15 mouse cellular contexts compared by ENCODE assay signal in the genomic region with DNA sequence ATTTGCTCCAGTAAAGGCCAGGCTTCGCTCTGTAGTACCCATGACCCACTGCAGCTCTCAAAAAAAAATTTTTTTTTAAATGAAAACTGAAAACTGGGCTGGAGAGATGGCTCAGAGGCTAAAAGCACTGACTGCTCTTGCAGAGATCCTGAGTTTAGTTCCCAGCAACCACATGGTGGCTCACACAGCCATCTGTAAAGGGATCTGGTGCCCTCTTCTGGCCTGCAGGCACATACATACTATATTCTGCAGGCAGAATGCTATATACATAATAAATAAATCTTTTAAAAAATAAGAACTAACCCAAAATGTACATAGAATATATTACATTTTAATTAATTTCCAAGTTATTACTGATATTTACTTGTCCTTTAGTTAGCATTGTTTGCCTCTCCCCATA.
DNase-seq lines count a peak whose midpoint lies in the region; ATAC-seq and TF ChIP-seq lines count a peak whose summit lies in the region.
"Had no signal": no experiment of that assay in that cellular context is flagged by ENCODE, and none has a peak within 500 bp of the region (broad histone marks: within the 10 kb centered on the region; RNA-seq: fewer than 3 reads in every experiment).

No protein-coding gene starts in this region.

- peak; percentile 42; the same call in 1 of the 2 replicates for TF ChIP-seq CTCF in cerebellum, adult 2 months (IDR thresholded peaks at IDR 0.05; ENCODE audit: borderline replicate concordance, insufficient read depth, low read depth, low read length)
- TF ChIP-seq CTCF in kidney, adult 2 months (conservative IDR thresholded peaks at IDR 0.05; ENCODE audit: insufficient read depth, insufficient read length, low read depth, low read length): peak; percentile 36; the same call in 1 of the 2 replicates
- TF ChIP-seq CTCF in lung, postnatal 0 days (IDR thresholded peaks at IDR 0.05): peak; percentile 46
- TF ChIP-seq CTCF in embryonic fibroblast, embryonic 13.5 days (IDR thresholded peaks at IDR 0.05; ENCODE audit: borderline replicate concordance, insufficient read depth, low read length): peak; percentile 37; the same call in 1 of the 2 replicates

- H3K36me3 ChIP-seq in kidney, adult 2 months (ENCODE audit: control insufficient read depth, insufficient read depth, low read length): no peaks in the 10 kb centered on the region
- H3K36me3 ChIP-seq in lung, postnatal 0 days (ENCODE audit: insufficient read depth, low read length): no peaks in the 10 kb centered on the region
- H3K36me3 ChIP-seq: embryonic facial prominence, embryonic 13.5 days; forebrain, embryonic 12.5 days; heart, embryonic 12.5 days had no signal

- H3K9ac ChIP-seq in lung, postnatal 0 days (replicated peaks; ENCODE audit: low read depth): no peak overlapping the region
- H3K9ac ChIP-seq: embryonic facial prominence, embryonic 13.5 days; forebrain, embryonic 12.5 days; heart, embryonic 12.5 days; neural tube, embryonic 15.5 days had no signal

- no peaks in the 10 kb centered on the region for H3K27me3 ChIP-seq in cerebellum, adult 2 months (ENCODE audit: control insufficient read depth, insufficient read depth, low read length)
- no peaks in the 10 kb centered on the region for H3K27me3 ChIP-seq in kidney, adult 2 months (replicated peaks; ENCODE audit: control insufficient read depth, insufficient read depth, low read length)
- no peaks in the 10 kb centered on the region for H3K27me3 ChIP-seq in lung, postnatal 0 days (replicated peaks; ENCODE audit: insufficient read depth, low read length)
- H3K27me3 ChIP-seq: embryonic facial prominence, embryonic 13.5 days; forebrain, embryonic 12.5 days; heart, embryonic 12.5 days; neural tube, embryonic 15.5 days had no signal

- no peak for DNase-seq in cerebellum, adult 2 months
- DNase-seq in cerebellum, postnatal 4 days (ENCODE audit: low spot score in 2 of 2): no peak
- DNase-seq in kidney, adult 2 months: no peak
- DNase-seq in kidney, postnatal 14 days: no peak
- no peak for DNase-seq in lung, postnatal 0 days (ENCODE audit: low spot score)
- DNase-seq in lung, postnatal 4 days: no peak
- no peak for DNase-seq in right cerebral cortex, postnatal 14 days
- DNase-seq: cerebellum, postnatal 14 days; kidney, adult 11 months; layer of hippocampus, adult 9-11 months had no signal

- H3K9me3 ChIP-seq in lung, postnatal 0 days (ENCODE audit: low read length): no peaks in the 10 kb centered on the region
- H3K9me3 ChIP-seq: embryonic facial prominence, embryonic 13.5 days; forebrain, embryonic 12.5 days; heart, embryonic 12.5 days; neural tube, embryonic 15.5 days had no signal

- no peak overlapping the region for H3K27ac ChIP-seq in cerebellum, adult 2 months (ENCODE audit: insufficient read depth, low read length)
- H3K27ac ChIP-seq in kidney, adult 2 months (ENCODE audit: insufficient read depth, low read depth, low read length): no peak overlapping the region
- H3K27ac ChIP-seq in lung, postnatal 0 days (ENCODE audit: low read length): no peak overlapping the region
- H3K27ac ChIP-seq in embryonic fibroblast, embryonic 13.5 days (ENCODE audit: insufficient read depth, low read length): no peak overlapping the region
- H3K27ac ChIP-seq: embryonic facial prominence, embryonic 13.5 days; forebrain, embryonic 12.5 days; neural tube, embryonic 15.5 days had no signal

- H3K4me2 ChIP-seq in lung, postnatal 0 days (replicated peaks; ENCODE audit: low read depth, low read length): no peak overlapping the region
- H3K4me2 ChIP-seq: embryonic facial prominence, embryonic 13.5 days; forebrain, embryonic 12.5 days; heart, embryonic 12.5 days; neural tube, embryonic 15.5 days had no signal

- WGBS in cerebellum, adult 2 months: 90% methylated on average over 1 of the region's 1 CpGs
- WGBS in kidney, adult 2 months: 96% methylated on average over 1 of the region's 1 CpGs
- 93% methylated on average over 1 of the region's 1 CpGs for WGBS in lung, postnatal 0 days

- TF ChIP-seq EP300 in lung, postnatal 0 days (IDR thresholded peaks at IDR 0.05): no peak

- H3K4me3 ChIP-seq in cerebellum, adult 2 months (replicated peaks; ENCODE audit: insufficient read depth, low read depth, low read length): no peak overlapping the region
- H3K4me3 ChIP-seq in kidney, adult 2 months (ENCODE audit: insufficient read depth, low read depth, low read length): no peak overlapping the region
- no peak overlapping the region for H3K4me3 ChIP-seq in lung, postnatal 0 days (ENCODE audit: low read depth, low read length)
- no peak overlapping the region for H3K4me3 ChIP-seq in embryonic fibroblast, embryonic 13.5 days (ENCODE audit: insufficient read depth, low read length)
- H3K4me3 ChIP-seq: embryonic facial prominence, embryonic 13.5 days; forebrain, embryonic 12.5 days; heart, embryonic 12.5 days; neural tube, embryonic 15.5 days had no signal

- no peak for ATAC-seq in lung, postnatal 0 days

- no peaks in the 10 kb centered on the region; the same call in 1 of the 2 replicates for H3K4me1 ChIP-seq in cerebellum, adult 2 months (ENCODE audit: control insufficient read depth, insufficient read depth, low read length)
- no peaks in the 10 kb centered on the region for H3K4me1 ChIP-seq in kidney, adult 2 months (ENCODE audit: control insufficient read depth, insufficient read depth, low read length)
- H3K4me1 ChIP-seq in lung, postnatal 0 days (ENCODE audit: insufficient read depth, low read depth, low read length): no peaks in the 10 kb centered on the region
- no peaks in the 10 kb centered on the region for H3K4me1 ChIP-seq in embryonic fibroblast, embryonic 13.5 days (ENCODE audit: control insufficient read depth, insufficient read depth, low read length)
- H3K4me1 ChIP-seq: embryonic facial prominence, embryonic 13.5 days; forebrain, embryonic 12.5 days; heart, embryonic 12.5 days; neural tube, embryonic 15.5 days had no signal

- TF ChIP-seq POLR2A in cerebellum, adult 2 months (IDR thresholded peaks at IDR 0.05; ENCODE audit: borderline replicate concordance, insufficient read depth, low read length): no peak
- TF ChIP-seq POLR2A in kidney, adult 2 months (IDR thresholded peaks at IDR 0.05; ENCODE audit: low read depth, low read length): no peak
- no peak for TF ChIP-seq POLR2A in embryonic fibroblast, embryonic 13.5 days (IDR thresholded peaks at IDR 0.05; ENCODE audit: low read depth, low read length)
